Mouse (Mus musculus): Measurements from ENCODE around the gene Gimap9. TPM values are rescaled to one million over a fixed set of nuclear protein-coding genes. Genes with fewer than 3 reads are reported as not detected.

Gene Gimap9
- polyA plus RNA-seq, 1 experiment from 2014 or later, result 9.4 TPM

DNA sequence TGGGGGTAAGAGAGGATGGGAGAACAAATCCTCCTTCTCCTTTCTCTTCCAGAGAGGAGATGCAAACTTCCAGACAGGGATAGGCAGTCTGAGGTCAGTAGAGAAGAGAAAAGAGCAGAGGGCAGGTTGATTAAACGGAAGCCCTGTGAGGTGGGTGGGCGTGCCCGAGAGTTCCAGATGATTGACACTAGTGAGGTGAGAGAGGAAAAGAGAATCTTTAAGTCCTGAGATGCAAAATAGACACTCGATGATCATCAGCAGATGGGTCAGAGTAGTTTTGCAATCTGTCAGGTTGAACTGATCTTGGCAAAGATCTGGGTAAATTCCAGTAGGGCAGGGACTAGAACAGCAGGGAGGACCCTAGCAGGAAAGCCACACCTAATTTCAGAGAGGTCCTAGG lies 11.2 kb upstream of the Gimap9 start:
- Histone ChIP-seq H3K4me3 (no peak overlapping the region), H3K27me3 (replicated peaks) (no peaks in the 10 kb centered on the region), H3K9ac (no peak overlapping the region), H3K4me2 (no peak overlapping the region), H3K36me3 (no peaks in the 10 kb centered on the region), H3K9me3 (replicated peaks) (no peaks in the 10 kb centered on the region), H3K4me1 (replicated peaks) (no peaks in the 10 kb centered on the region), H3K27ac (ENCODE audit: poor library complexity, severe bottlenecking) (no peak overlapping the region)
- ATAC-seq (ENCODE audit: insufficient number of reproducible peaks, low FRiP score), result no peak
- 84% methylated on average over 4 of the region's 4 CpGs for WGBS

DNA sequence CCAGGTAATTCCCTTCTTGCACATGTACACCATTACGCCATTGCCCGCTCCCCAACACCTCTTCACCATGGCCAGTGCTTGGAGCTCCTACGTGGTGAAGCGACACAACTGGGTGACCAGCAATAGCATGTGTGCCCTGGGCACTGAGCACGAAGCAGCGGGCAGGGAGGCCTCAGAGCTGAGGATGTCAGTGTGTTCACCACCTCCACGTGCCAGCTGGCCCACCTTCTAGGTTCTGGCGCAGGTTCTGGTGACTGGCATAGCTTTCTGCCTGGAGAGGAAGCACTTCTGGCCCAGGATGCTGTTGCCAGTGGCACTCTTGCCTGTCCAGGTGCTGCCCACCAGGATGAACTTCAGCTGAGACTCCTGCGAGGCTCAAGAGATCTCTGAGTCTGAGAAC lies 10.5 kb upstream of the Gimap9 start:
- Histone ChIP-seq H3K27me3 (replicated peaks) (no peaks in the 10 kb centered on the region), H3K36me3 (no peaks in the 10 kb centered on the region), H3K4me3 (no peak overlapping the region), H3K9me3 (replicated peaks) (no peaks in the 10 kb centered on the region), H3K4me1 (replicated peaks) (no peaks in the 10 kb centered on the region), H3K4me2 (no peak overlapping the region), H3K27ac (ENCODE audit: poor library complexity, severe bottlenecking) (no peak overlapping the region), H3K9ac (no peak overlapping the region)
- ATAC-seq (ENCODE audit: insufficient number of reproducible peaks, low FRiP score), result no peak
- 84% methylated on average over 9 of the region's 9 CpGs for WGBS

DNA sequence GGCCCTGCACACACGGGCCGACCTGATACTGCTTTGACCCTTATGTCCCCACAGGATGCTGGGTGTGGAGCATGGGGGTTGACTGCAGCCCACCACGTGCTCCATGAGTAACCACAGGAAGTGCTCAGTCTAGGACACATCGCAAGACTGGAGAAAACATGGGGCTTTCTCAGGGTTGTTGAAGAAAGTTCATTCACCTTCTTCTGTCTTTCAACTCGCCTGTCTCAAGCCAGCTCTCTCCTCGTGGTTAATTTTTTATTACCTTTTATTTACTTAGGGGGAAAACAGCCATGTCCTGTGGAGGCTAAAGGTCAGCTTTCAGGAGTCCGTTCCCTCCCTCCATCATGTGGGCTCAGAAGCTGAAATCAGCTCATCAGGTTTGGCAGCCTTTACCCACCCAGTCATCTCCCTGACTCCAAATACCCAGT lies 9.8 kb upstream of the Gimap9 start:
- no peak for ATAC-seq (ENCODE audit: insufficient number of reproducible peaks, low FRiP score)
- no peaks in the 10 kb centered on the region for H3K9me3 ChIP-seq (replicated peaks)
- H3K27me3 ChIP-seq (replicated peaks), result no peaks in the 10 kb centered on the region
- WGBS, result 61% methylated on average over 7 of the region's 7 CpGs
- H3K27ac ChIP-seq (ENCODE audit: poor library complexity, severe bottlenecking), result no peak overlapping the region
- no peak overlapping the region for H3K4me3 ChIP-seq
- no peaks in the 10 kb centered on the region for H3K36me3 ChIP-seq
- no peak overlapping the region for H3K4me2 ChIP-seq
- H3K4me1 ChIP-seq (replicated peaks), result no peaks in the 10 kb centered on the region
- H3K9ac ChIP-seq, result no peak overlapping the region

DNA sequence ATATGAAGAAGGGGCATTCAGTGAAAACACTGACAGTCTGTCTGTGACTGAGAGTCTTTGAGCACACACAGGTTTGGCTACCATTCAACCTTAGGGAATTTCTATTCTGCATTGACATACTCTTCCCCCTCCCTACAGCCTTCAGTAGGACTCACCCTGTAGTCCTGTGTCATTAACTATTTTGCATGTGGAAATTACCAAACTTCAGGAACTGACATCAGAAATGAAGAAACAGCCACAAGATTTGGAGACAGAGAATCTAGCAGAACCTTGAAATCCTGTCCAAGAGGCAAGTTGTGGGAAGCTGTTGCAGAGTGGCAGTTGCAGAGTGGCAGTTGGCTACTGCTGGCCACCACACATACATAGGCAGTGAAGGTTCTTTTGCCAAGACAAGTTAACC lies 7.9 kb upstream of the Gimap9 start:
- no peak overlapping the region for H3K4me3 ChIP-seq
- no peak overlapping the region for H3K9ac ChIP-seq
- no peaks in the 10 kb centered on the region for H3K36me3 ChIP-seq
- H3K4me1 ChIP-seq (replicated peaks), result no peaks in the 10 kb centered on the region
- no peaks in the 10 kb centered on the region for H3K9me3 ChIP-seq (replicated peaks)
- no peak overlapping the region for H3K4me2 ChIP-seq
- H3K27me3 ChIP-seq (replicated peaks), result no peaks in the 10 kb centered on the region
- H3K27ac ChIP-seq (ENCODE audit: poor library complexity, severe bottlenecking), result no peak overlapping the region
- ATAC-seq (ENCODE audit: insufficient number of reproducible peaks, low FRiP score), result no peak

DNA sequence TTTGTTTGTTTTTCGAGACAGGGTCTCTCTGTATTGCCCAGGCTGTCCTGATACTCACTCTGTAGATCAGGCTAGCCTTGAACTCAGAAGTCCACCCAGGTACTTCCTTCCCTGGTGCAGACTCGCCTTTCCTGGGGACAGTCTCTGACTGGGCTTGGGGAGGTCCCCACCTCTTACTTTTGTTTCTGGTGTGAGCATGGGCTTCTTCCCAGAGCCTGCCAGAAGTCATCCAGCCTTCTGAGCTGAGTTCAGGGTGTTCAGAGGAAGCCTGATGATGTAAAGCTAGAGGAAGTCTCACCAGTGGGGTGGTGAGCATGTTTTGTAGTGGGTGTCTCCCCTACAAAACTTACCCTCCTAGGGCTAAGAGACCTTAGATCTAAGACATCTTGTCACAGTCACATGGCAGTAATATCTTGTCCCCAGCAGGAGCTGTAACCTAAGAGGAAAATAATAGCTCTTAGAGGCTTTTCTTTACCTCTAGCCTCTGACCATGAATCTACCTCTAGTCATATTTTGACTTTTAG lies 6.4 kb upstream of the Gimap9 start:
- H3K4me1 ChIP-seq (replicated peaks), result no peaks in the 10 kb centered on the region
- 54% methylated on average over 2 of the region's 2 CpGs for WGBS
- no peak for ATAC-seq (ENCODE audit: insufficient number of reproducible peaks, low FRiP score)
- H3K36me3 ChIP-seq, result no peaks in the 10 kb centered on the region
- H3K4me2 ChIP-seq, result no peak overlapping the region
- H3K9me3 ChIP-seq (replicated peaks), result no peaks in the 10 kb centered on the region
- H3K4me3 ChIP-seq, result no peak overlapping the region
- no peaks in the 10 kb centered on the region for H3K27me3 ChIP-seq (replicated peaks)
- no peak overlapping the region for H3K9ac ChIP-seq
- no peak overlapping the region for H3K27ac ChIP-seq (ENCODE audit: poor library complexity, severe bottlenecking)

DNA sequence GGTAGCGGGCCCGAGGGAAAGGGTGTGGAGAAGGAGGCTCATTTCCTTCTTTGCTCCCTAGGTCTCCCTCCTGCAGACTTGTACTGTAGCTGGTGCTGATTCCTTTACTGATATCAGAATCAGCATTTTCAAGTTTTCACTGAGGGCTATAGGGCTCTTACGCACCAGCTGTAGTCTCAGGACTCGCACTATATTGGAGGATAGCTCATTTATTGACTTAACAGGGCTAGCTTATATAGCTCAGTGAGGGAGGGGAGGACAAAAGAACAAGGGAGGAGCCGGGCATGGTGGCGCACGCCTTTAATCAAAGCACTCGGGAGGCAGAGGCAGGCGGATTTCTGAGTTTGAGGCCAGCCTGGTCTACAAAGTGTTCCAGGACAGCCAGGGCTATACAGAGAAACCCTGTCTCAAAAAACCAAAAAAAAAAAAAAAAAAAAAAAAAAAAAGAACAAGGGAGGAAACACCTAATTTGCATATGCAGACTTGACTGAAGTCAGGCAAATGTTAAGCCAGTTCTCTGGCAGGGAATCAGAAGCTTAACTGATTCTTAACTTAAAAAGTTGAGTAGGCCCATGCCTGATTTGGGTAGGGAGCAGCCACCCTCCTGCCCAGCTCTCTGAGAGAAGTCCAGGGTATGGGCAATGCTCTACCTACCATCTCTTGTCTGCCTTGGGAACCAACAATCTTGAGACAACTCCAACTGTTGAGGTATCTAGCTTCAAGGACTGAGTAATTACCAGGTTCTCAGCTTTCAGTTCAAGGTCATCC lies 1.5 kb upstream of the Gimap9 start:
- H3K36me3 ChIP-seq, result no peaks in the 10 kb centered on the region
- H3K4me3 ChIP-seq, result no peak overlapping the region
- ATAC-seq (ENCODE audit: insufficient number of reproducible peaks, low FRiP score), result no peak
- H3K4me1 ChIP-seq (replicated peaks), result peaks cover 5% of the 10 kb centered on the region
- no peak overlapping the region for H3K27ac ChIP-seq (ENCODE audit: poor library complexity, severe bottlenecking)
- no peaks in the 10 kb centered on the region for H3K9me3 ChIP-seq (replicated peaks)
- H3K4me2 ChIP-seq, result no peak overlapping the region
- no peaks in the 10 kb centered on the region for H3K27me3 ChIP-seq (replicated peaks)
- H3K9ac ChIP-seq, result no peak overlapping the region
- 91% methylated on average over 9 of the region's 9 CpGs for WGBS

DNA sequence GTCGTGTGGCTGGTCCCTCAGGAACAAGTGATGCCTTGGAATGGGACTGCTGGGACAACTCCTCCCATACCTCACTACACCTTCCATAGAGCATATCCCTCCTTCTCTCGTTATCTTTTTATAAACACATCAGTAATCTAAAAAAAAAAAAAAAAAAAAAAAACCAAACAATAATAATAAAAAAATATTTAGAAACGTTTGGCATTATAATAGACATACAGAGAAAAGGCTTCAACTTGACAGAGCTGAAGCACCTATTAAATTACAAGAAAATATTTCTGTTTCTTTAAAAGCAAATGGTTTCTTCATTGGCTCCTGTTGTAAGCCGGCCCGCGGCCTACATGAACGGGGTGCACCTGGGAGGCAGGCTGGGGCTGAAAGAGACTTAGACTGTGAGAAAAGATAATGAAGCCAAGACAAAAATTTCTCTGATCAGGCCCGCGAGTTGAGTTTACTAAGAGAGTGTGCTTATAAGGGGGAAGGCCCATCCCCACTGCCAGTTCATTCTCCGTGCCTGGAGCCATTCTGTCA lies 464 bp upstream of the Gimap9 start:
- peak overlapping the region; percentile 38 for H3K4me3 ChIP-seq
- no peaks in the 10 kb centered on the region for H3K36me3 ChIP-seq
- H3K9ac ChIP-seq, result 0 out of 2 replicates have a peak overlapping the region, but pooled peaks have one; percentile 1
- H3K4me1 ChIP-seq (replicated peaks), result peaks cover 5% of the 10 kb centered on the region
- H3K27ac ChIP-seq (ENCODE audit: poor library complexity, severe bottlenecking), result no peak overlapping the region
- no peaks in the 10 kb centered on the region for H3K9me3 ChIP-seq (replicated peaks)
- WGBS, result 46% methylated on average over 10 of the region's 10 CpGs
- H3K4me2 ChIP-seq, result peak overlapping the region; percentile 61
- no peak for ATAC-seq (ENCODE audit: insufficient number of reproducible peaks, low FRiP score)
- no peaks in the 10 kb centered on the region for H3K27me3 ChIP-seq (replicated peaks)

DNA sequence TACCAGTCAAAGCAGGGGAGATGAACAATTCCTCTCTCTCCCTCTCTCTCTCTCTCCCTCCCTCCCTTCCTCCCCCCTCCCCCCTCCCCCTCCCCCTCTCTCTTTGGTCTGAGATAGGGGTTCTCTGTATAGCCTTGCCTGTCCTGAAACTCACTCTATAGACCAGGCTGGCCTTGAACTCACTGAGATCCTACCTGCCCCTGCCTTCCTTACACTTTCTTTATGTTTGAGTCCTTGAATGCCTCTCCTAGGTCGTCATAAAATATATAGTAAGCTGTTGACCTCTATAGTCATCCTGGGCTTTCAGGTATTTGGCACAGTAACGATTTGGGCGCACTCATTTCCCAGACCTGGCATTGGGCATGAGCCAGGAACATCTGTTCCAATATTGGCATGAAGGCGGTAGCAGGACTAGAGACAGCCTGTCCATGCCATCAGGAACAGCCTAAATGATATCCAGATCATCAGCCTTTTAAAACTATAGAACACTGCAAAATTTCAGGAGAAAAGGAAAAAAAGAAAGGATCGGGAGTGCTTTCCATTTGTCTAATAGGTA lies 1.0 kb downstream of the Gimap9 start:
- no peaks in the 10 kb centered on the region for H3K9me3 ChIP-seq (replicated peaks)
- H3K4me2 ChIP-seq, result peak overlapping the region; percentile 61
- no peak overlapping the region for H3K27ac ChIP-seq (ENCODE audit: poor library complexity, severe bottlenecking)
- H3K4me1 ChIP-seq (replicated peaks), result peaks cover 5% of the 10 kb centered on the region
- 77% methylated on average over 5 of the region's 5 CpGs for WGBS
- no peak overlapping the region for H3K9ac ChIP-seq
- H3K27me3 ChIP-seq (replicated peaks), result no peaks in the 10 kb centered on the region
- peak overlapping the region; percentile 38 for H3K4me3 ChIP-seq
- no peak for ATAC-seq (ENCODE audit: insufficient number of reproducible peaks, low FRiP score)
- H3K36me3 ChIP-seq, result no peaks in the 10 kb centered on the region

DNA sequence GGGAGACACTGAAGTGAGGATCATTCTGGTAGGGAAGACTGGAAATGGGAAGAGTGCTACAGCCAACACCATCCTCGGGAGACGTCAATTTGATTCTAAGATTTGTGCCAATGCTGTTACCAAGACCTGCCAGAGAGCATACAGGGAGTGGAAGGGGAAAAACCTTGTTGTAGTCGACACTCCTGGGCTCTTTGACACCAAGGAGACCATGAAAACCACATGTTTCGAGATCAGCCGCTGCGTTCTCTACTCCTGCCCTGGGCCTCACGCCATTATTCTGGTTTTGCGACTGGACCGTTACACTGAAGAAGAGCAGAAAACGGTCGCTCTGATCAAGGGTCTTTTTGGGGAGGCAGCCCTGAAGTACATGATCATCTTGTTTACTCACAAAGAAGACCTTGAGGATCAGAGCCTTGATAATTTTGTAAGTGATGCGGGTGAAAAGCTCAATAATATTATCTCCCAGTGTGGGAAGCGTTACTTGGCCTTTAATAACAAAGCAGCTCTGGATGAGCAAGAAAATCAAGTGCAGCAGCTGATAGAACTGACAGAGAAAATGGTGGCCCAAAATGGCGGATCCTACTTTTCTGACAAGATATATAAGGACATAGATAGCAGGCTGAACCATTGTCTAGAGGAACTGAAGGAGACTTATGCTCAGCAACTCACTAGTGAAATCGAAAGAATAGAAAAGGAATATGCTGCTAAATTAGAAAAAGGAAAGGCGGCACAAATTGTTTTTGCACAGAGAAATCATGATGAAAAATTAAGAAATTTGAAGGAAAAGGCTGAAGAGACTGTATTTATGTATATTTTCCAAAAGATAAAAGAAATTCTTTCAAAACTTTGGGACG lies 1.8 kb downstream of the Gimap9 start:
- no peak for ATAC-seq (ENCODE audit: insufficient number of reproducible peaks, low FRiP score)
- Histone ChIP-seq H3K9me3 (replicated peaks) (no peaks in the 10 kb centered on the region), H3K27ac (ENCODE audit: poor library complexity, severe bottlenecking) (no peak overlapping the region), H3K36me3 (no peaks in the 10 kb centered on the region), H3K9ac (no peak overlapping the region), H3K4me1 (replicated peaks) (peaks cover 5% of the 10 kb centered on the region), H3K4me2 (peak overlapping the region; percentile 61), H3K4me3 (no peak overlapping the region), H3K27me3 (replicated peaks) (no peaks in the 10 kb centered on the region)
- WGBS, result 86% methylated on average over 17 of the region's 17 CpGs

DNA sequence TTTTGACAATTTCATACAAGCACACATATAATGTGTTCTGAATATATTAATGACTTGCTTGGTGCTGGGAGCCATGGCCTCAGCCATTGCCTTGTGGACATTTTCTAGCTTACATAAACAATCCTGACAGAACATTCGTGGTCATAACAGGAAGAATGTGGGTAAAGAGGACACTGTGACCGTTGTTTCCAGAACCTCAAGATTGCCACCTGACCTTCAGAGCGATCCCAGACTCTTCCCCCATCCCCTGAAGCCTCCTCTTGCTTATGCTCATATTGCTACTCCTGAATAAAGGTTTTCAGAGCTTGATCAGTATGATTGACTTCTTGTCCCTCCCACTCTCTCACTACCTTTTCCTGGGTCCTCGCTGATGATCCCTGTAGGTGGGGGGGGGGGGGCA lies 2.5 kb downstream of the Gimap9 start:
- no peak overlapping the region for H3K4me3 ChIP-seq
- no peak overlapping the region for H3K4me2 ChIP-seq
- no peak for ATAC-seq (ENCODE audit: insufficient number of reproducible peaks, low FRiP score)
- H3K9ac ChIP-seq, result no peak overlapping the region
- H3K27ac ChIP-seq (ENCODE audit: poor library complexity, severe bottlenecking), result no peak overlapping the region
- no peaks in the 10 kb centered on the region for H3K36me3 ChIP-seq
- H3K27me3 ChIP-seq (replicated peaks), result no peaks in the 10 kb centered on the region
- WGBS, result 66% methylated on average over 4 of the region's 4 CpGs
- peaks cover 5% of the 10 kb centered on the region for H3K4me1 ChIP-seq (replicated peaks)
- H3K9me3 ChIP-seq (replicated peaks), result no peaks in the 10 kb centered on the region

DNA sequence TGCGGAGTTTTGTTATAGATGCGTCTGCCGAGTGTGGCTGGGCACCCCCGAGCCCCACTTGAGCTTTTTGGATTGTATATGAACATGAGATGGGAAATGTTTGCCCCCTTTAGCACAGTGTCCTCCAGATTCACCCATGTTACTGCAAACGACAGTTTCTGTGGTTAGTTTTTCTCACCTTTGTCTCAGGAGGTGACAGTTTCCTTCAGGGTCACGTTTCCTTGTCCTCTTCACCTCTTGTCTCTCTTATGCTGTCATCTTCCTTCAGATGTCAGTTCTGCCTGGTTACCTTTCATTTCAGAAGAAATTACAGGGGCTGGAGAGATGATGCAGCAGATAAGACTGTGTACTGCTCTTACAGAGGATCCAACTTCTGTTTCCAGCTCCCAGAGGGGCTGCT lies 3.8 kb downstream of the Gimap9 start:
- 75% methylated on average over 6 of the region's 6 CpGs for WGBS
- no peaks in the 10 kb centered on the region for H3K27me3 ChIP-seq (replicated peaks)
- no peaks in the 10 kb centered on the region for H3K36me3 ChIP-seq
- H3K4me1 ChIP-seq (replicated peaks), result peaks cover 5% of the 10 kb centered on the region
- H3K9me3 ChIP-seq (replicated peaks), result no peaks in the 10 kb centered on the region
- H3K4me3 ChIP-seq, result no peak overlapping the region
- no peak for ATAC-seq (ENCODE audit: insufficient number of reproducible peaks, low FRiP score)
- no peak overlapping the region for H3K4me2 ChIP-seq
- no peak overlapping the region for H3K9ac ChIP-seq
- no peak overlapping the region for H3K27ac ChIP-seq (ENCODE audit: poor library complexity, severe bottlenecking)

All from heart, embryonic 12.5 days (tissue).